Mouse (Mus musculus): ENCODE data around the gene C530008M17Rik. TPM values are rescaled to one million over a fixed set of nuclear protein-coding genes. Genes with fewer than 3 reads are reported as not detected.

C530008M17Rik gene
- polyA plus RNA-seq, 1 experiment, result 122 TPM

GRCm38 (mm10) chr5:76666026-76666756 is 9.9 kb downstream of the C530008M17Rik start:
- TF ChIP-seq CTCF (IDR thresholded peaks at IDR 0.05; ENCODE audit: borderline replicate concordance, extremely low read depth, insufficient read depth, insufficient read length) (no peak), POLR2A (IDR thresholded peaks at IDR 0.05; ENCODE audit: borderline replicate concordance, extremely low read depth, insufficient read depth, insufficient read length, poor library complexity, severe bottlenecking) (no peak)
- no peak for DNase-seq (ENCODE audit: low read depth)

- DNase-seq (ENCODE audit: low read depth), result no peak
- TF ChIP-seq POLR2A (IDR thresholded peaks at IDR 0.05; ENCODE audit: borderline replicate concordance, extremely low read depth, insufficient read depth, insufficient read length, poor library complexity, severe bottlenecking), result no peak
- no peak for TF ChIP-seq CTCF (IDR thresholded peaks at IDR 0.05; ENCODE audit: borderline replicate concordance, extremely low read depth, insufficient read depth, insufficient read length)
These were observed 11.8 kb downstream of the C530008M17Rik start for GRCm38 (mm10) chr5:76668118-76668517.

- TF ChIP-seq POLR2A (IDR thresholded peaks at IDR 0.05; ENCODE audit: borderline replicate concordance, extremely low read depth, insufficient read depth, insufficient read length, poor library complexity, severe bottlenecking) (no peak), CTCF (IDR thresholded peaks at IDR 0.05; ENCODE audit: borderline replicate concordance, extremely low read depth, insufficient read depth, insufficient read length) (no peak)
- no peak for DNase-seq (ENCODE audit: low read depth)
These were observed 12.2 kb downstream of the C530008M17Rik start for GRCm38 (mm10) chr5:76668547-76668946.

GRCm38 (mm10) chr5:76670183-76670582 is 13.9 kb downstream of the C530008M17Rik start:
- TF ChIP-seq POLR2A (IDR thresholded peaks at IDR 0.05; ENCODE audit: borderline replicate concordance, extremely low read depth, insufficient read depth, insufficient read length, poor library complexity, severe bottlenecking) (no peak), CTCF (IDR thresholded peaks at IDR 0.05; ENCODE audit: borderline replicate concordance, extremely low read depth, insufficient read depth, insufficient read length) (no peak)
- DNase-seq (ENCODE audit: low read depth), result no peak

- no peak for TF ChIP-seq POLR2A (IDR thresholded peaks at IDR 0.05; ENCODE audit: borderline replicate concordance, extremely low read depth, insufficient read depth, insufficient read length, poor library complexity, severe bottlenecking)
- no peak for DNase-seq (ENCODE audit: low read depth)
These were observed 17.8 kb downstream of the C530008M17Rik start for GRCm38 (mm10) chr5:76674022-76674653.

- TF ChIP-seq POLR2A (IDR thresholded peaks at IDR 0.05; ENCODE audit: borderline replicate concordance, extremely low read depth, insufficient read depth, insufficient read length, poor library complexity, severe bottlenecking) (no peak), CTCF (IDR thresholded peaks at IDR 0.05; ENCODE audit: borderline replicate concordance, extremely low read depth, insufficient read depth, insufficient read length) (no peak)
- no peak for DNase-seq (ENCODE audit: low read depth)
These were observed 19.1 kb downstream of the C530008M17Rik start for GRCm38 (mm10) chr5:76675369-76675768.

- TF ChIP-seq CTCF (IDR thresholded peaks at IDR 0.05; ENCODE audit: borderline replicate concordance, extremely low read depth, insufficient read depth, insufficient read length) (no peak), POLR2A (IDR thresholded peaks at IDR 0.05; ENCODE audit: borderline replicate concordance, extremely low read depth, insufficient read depth, insufficient read length, poor library complexity, severe bottlenecking) (no peak)
- DNase-seq (ENCODE audit: low read depth), result no peak
These were observed 24.6 kb downstream of the C530008M17Rik start for GRCm38 (mm10) chr5:76680959-76681358.

- no peak for DNase-seq (ENCODE audit: low read depth)
- TF ChIP-seq POLR2A (IDR thresholded peaks at IDR 0.05; ENCODE audit: borderline replicate concordance, extremely low read depth, insufficient read depth, insufficient read length, poor library complexity, severe bottlenecking), result no peak
- TF ChIP-seq CTCF (IDR thresholded peaks at IDR 0.05; ENCODE audit: borderline replicate concordance, extremely low read depth, insufficient read depth, insufficient read length), result no peak
These were observed 25.8 kb downstream of the C530008M17Rik start for GRCm38 (mm10) chr5:76681895-76682656.

- TF ChIP-seq CTCF (IDR thresholded peaks at IDR 0.05; ENCODE audit: borderline replicate concordance, extremely low read depth, insufficient read depth, insufficient read length) (no peak), POLR2A (IDR thresholded peaks at IDR 0.05; ENCODE audit: borderline replicate concordance, extremely low read depth, insufficient read depth, insufficient read length, poor library complexity, severe bottlenecking) (no peak)
- DNase-seq (ENCODE audit: low read depth), result peak; percentile 77
These were observed 27.1 kb downstream of the C530008M17Rik start for GRCm38 (mm10) chr5:76683455-76683854.

GRCm38 (mm10) chr5:76684658-76685605 is 28.6 kb downstream of the C530008M17Rik start:
- no peak for TF ChIP-seq CTCF (IDR thresholded peaks at IDR 0.05; ENCODE audit: borderline replicate concordance, extremely low read depth, insufficient read depth, insufficient read length)
- TF ChIP-seq POLR2A (IDR thresholded peaks at IDR 0.05; ENCODE audit: borderline replicate concordance, extremely low read depth, insufficient read depth, insufficient read length, poor library complexity, severe bottlenecking), result no peak
- DNase-seq (ENCODE audit: low read depth), result no peak
